Mouse (Mus musculus) small intestine, adult 2 months (tissue): ENCODE results near the gene CN725425.

Source experiments
- CTCF ChIP-seq: fragments of 200-500 bp; IDR thresholded peaks from 2 replicates; pipeline ENCODE4 v1.5.1; 2012; ENCODE audit warnings: low read depth, mild to moderate bottlenecking, control low read depth, inconsistent platforms, low read length, moderate library complexity, mixed read lengths; ENCODE audit not compliant: insufficient replicate concordance, insufficient read length; ENCODE audit errors: extremely low read depth
- POLR2A ChIP-seq: fragments of 200-500 bp; IDR thresholded peaks from 2 replicates; pipeline ENCODE4 v1.6.1; 2012; ENCODE audit warnings: low read depth, mild to moderate bottlenecking, control low read depth, inconsistent platforms, low read length, moderate library complexity

GRCm38 (mm10) chr15:91260578-91260977 is 61.3 kb downstream of the CN725425 start:
- no peak for TF ChIP-seq POLR2A
- TF ChIP-seq CTCF = no peak
